Mouse (Mus musculus): ENCODE results near the gene Plgrkt. TPM values are rescaled to one million over a fixed set of nuclear protein-coding genes. Genes with fewer than 3 reads are reported as not detected.

Gene Plgrkt
- total RNA-seq, 2 experiments from 2014 or later = 53.6 to 93.3 TPM

- ATAC-seq (replicated peaks; ENCODE audit: poor library complexity, severe bottlenecking) = no peak; the same call in 1 of the 2 replicates
These were observed 17.2 kb upstream of the Plgrkt start for GRCm38 (mm10) chr19:29384412-29384811.

- ATAC-seq (replicated peaks; ENCODE audit: poor library complexity, severe bottlenecking) = peak; percentile 61
These were observed 16.2 kb upstream of the Plgrkt start for GRCm38 (mm10) chr19:29383368-29383767.

GRCm38 (mm10) chr19:29379839-29380603, 12.8 kb upstream of the Plgrkt start:
- no peak for ATAC-seq (replicated peaks; ENCODE audit: poor library complexity, severe bottlenecking)

- no peak for ATAC-seq (replicated peaks; ENCODE audit: poor library complexity, severe bottlenecking)
These were observed 9.2 kb upstream of the Plgrkt start for GRCm38 (mm10) chr19:29376382-29376781.

- no peak for ATAC-seq (replicated peaks; ENCODE audit: poor library complexity, severe bottlenecking)
These were observed 7.8 kb upstream of the Plgrkt start for GRCm38 (mm10) chr19:29374947-29375346.

- no peak for ATAC-seq (replicated peaks; ENCODE audit: poor library complexity, severe bottlenecking)
These were observed 6.2 kb upstream of the Plgrkt start for GRCm38 (mm10) chr19:29373438-29373837.

- no peak for ATAC-seq (replicated peaks; ENCODE audit: poor library complexity, severe bottlenecking)
These were observed 5.4 kb upstream of the Plgrkt start for GRCm38 (mm10) chr19:29372621-29373020.

- ATAC-seq (replicated peaks; ENCODE audit: poor library complexity, severe bottlenecking) = no peak
These were observed 4.9 kb upstream of the Plgrkt start for GRCm38 (mm10) chr19:29372138-29372537.

GRCm38 (mm10) chr19:29371284-29372081, 4.3 kb upstream of the Plgrkt start:
- no peak for ATAC-seq (replicated peaks; ENCODE audit: poor library complexity, severe bottlenecking)

GRCm38 (mm10) chr19:29370545-29371283, 3.5 kb upstream of the Plgrkt start:
- no peak for ATAC-seq (replicated peaks; ENCODE audit: poor library complexity, severe bottlenecking)

GRCm38 (mm10) chr19:29370112-29370511, 2.9 kb upstream of the Plgrkt start:
- ATAC-seq (replicated peaks; ENCODE audit: poor library complexity, severe bottlenecking) = peak; percentile 62

- ATAC-seq (replicated peaks; ENCODE audit: poor library complexity, severe bottlenecking) = 0 out of 2 replicates have a peak, but pooled peaks have one; percentile 21
These were observed 1.6 kb upstream of the Plgrkt start for GRCm38 (mm10) chr19:29368671-29369309.

GRCm38 (mm10) chr19:29368041-29368440, 851 bp upstream of the Plgrkt start:
- no peak for ATAC-seq (replicated peaks; ENCODE audit: poor library complexity, severe bottlenecking)

GRCm38 (mm10) chr19:29366226-29366968, 793 bp downstream of the Plgrkt start:
- ATAC-seq (replicated peaks; ENCODE audit: poor library complexity, severe bottlenecking) = no peak

GRCm38 (mm10) chr19:29365105-29365504, 2.1 kb downstream of the Plgrkt start:
- no peak for ATAC-seq (replicated peaks; ENCODE audit: poor library complexity, severe bottlenecking)

GRCm38 (mm10) chr19:29364076-29364475, 3.1 kb downstream of the Plgrkt start:
- ATAC-seq (replicated peaks; ENCODE audit: poor library complexity, severe bottlenecking) = no peak

GRCm38 (mm10) chr19:29363557-29363956, 3.6 kb downstream of the Plgrkt start:
- no peak for ATAC-seq (replicated peaks; ENCODE audit: poor library complexity, severe bottlenecking)

- ATAC-seq (replicated peaks; ENCODE audit: poor library complexity, severe bottlenecking) = no peak
These were observed 4.8 kb downstream of the Plgrkt start for GRCm38 (mm10) chr19:29362173-29362930.

Measured in granulocyte monocyte progenitor cell, adult 5-6 weeks (primary cell).